Mouse (Mus musculus) embryo, embryonic 11.5 days (tissue): ENCODE measurements around the gene Slc17a9.
A peak's percentile ranks its signal among the peaks of the same experiment; 100 is the strongest.

Experiments
- DNase-seq: peaks from one replicate; pipeline ENCODE4 v3.0.0-alpha.2; 2012; ENCODE audit warnings: low read depth, low spot score

Slc17a9 gene

GRCm38 (mm10) chr2:180754976-180755688 is 30.1 kb downstream of the Slc17a9 start:
- no peak for DNase-seq

GRCm38 (mm10) chr2:180755896-180756295 is 30.8 kb downstream of the Slc17a9 start:
- peak; percentile 63 for DNase-seq

DNA sequence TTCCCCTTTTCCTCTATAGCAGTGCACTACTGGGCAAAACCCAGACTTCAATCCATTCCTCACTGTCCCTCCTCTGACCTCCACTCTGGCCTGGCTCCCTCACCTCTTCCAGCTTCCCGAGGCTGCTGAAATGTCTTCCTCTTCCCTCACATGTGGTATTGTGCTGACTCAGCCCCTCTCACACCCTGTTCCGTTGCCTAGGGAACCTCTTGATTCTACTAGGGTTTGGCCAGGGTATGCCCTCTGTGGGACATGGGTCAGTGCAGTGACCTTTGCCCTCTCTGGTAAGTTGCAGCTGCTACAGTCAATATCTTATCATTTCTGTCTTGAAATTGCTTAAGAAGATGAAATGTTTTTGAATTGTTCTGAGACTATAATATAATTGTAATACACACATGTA is 31.7 kb downstream of the Slc17a9 start:
- no peak for DNase-seq

GRCm38 (mm10) chr2:180758513-180759263 is 33.6 kb downstream of the Slc17a9 start:
- no peak for DNase-seq

- DNase-seq, result no peak
These were observed 39.9 kb downstream of the Slc17a9 start for GRCm38 (mm10) chr2:180764986-180765385.

DNA sequence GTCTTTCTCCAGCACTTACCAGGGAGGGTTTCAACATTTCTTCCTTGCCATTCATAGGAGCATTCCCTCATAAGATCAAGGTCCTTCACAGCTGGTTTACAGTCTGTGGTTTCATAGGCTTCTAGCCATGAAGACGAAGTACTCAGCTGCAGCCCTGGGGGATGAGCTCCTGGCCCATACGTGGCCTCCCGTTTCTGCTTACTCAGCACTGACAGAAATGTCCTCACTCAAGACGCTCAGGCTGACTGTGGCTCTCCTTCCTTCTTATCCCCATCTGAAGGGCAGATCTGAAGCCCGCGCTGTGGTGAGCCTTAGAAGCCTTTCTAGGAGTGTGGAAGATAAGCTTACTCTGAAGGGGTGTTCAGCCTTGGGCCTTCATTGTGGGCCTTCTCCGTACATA is 40.6 kb downstream of the Slc17a9 start:
- no peak for DNase-seq

DNA sequence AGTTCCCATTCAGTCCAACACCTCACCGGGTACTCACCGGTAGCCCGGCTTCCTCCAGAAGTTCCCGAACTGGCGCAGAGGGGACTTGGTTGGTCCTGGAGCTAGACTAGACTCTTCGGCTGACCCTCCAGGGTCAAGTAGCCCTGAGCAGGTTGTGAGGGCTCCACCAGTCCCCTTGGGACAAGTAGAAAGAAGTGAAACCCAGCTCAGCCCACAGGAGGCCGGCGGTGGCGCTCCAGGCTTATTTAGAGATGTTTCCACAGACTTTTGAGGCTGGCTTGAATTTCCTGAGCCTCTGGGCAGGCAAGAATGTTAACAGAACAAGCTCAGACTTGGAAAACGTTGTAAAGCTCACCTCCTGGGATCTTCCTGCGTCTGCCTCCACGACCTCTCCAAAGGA is 50.2 kb downstream of the Slc17a9 start:
- DNase-seq, result no peak

DNA sequence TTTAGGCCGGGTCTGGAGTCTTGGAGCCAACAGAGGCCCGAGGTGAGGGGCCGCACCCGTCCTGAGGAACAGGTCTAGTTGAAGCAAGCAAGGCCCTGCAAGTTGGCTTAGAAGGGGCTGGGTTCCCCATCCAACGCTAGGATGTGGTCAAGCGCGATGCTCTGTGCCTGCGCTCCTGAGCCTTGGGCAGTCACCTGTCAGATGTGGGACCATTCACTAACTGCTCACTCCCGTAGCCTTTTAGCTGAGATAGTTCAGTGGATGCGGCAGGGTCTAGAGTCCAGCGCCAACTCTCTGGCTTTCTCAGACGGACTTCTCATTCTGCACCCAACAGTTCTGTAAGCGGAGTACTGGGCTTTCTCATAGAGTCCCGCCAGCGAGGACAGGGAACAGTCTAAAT is 50.6 kb downstream of the Slc17a9 start:
- DNase-seq, result no peak

DNA sequence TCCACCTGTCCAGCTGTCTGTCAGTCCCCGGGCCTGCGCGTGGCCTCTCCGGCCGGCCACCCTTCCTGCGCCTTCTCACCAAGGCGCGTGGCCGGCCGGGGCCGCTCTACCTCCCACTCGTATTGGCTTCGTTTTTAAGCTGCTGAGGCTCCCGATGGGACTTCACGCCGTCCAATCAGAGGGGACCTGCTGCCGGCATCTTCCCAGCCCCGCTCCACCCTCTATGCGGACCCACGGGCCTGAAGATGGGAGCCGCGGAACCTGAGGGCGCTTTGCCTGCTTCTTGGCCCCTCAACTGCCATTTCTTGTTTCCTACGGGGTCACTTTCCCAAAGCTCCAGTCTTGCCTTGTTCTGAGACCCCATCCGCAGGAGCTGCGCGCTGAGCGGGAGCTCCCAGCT is 51.7 kb downstream of the Slc17a9 start, which contains the start of gene Bhlhe23:
Gene Bhlhe23, minus strand, starts transcription at position 108 of the 400 bp plus-strand sequence.
- DNase-seq, result no peak

DNA sequence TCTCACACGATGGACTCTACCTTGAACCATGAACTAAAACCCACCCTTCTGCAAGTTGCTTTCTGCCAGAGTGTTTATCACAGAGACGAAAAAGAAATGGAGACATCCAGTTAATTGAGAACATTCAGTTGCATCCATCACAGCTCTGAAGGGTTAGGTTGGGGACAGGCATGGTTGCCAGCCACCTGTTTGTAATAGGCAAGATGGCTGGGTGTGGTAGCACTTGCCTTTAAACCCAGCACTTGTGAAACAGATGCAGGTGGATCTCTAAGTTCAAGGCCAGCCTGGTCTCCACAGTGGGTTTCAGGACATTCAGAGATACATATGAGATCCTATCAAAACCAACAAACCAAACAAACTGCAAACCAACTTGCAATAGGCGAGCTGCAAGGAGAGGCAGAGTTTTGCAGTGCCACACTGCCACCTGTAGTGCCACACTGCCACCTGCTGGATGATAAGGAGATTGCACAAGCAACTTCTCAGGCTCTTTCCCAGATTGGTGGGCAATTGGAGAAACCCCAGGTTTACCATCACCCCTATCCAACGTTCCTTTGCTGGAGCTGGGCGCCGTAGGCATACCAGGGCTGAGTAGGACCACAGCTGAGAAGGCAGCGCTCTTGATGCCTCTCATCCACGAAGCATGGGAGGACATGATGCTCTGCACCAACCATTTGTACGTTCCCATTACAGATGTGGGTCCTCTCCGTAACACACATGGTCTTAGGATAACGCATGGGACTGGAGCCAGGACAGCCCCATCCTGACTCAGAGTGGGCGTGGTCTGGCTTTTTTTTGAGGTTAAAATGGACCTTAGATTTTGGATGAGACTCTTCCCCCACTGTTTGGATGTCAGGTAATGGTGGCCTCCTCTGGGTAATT is 54.4 kb downstream of the Slc17a9 start:
- peak; percentile 30 for DNase-seq

- no peak for DNase-seq
These were observed 55.2 kb downstream of the Slc17a9 start for GRCm38 (mm10) chr2:180780282-180780681.

GRCm38 (mm10) chr2:180786732-180787131 is 61.7 kb downstream of the Slc17a9 start:
- DNase-seq, result no peak

GRCm38 (mm10) chr2:180787566-180788232 is 62.6 kb downstream of the Slc17a9 start:
- no peak for DNase-seq

GRCm38 (mm10) chr2:180788386-180788785 is 63.3 kb downstream of the Slc17a9 start:
- DNase-seq, result no peak

DNA sequence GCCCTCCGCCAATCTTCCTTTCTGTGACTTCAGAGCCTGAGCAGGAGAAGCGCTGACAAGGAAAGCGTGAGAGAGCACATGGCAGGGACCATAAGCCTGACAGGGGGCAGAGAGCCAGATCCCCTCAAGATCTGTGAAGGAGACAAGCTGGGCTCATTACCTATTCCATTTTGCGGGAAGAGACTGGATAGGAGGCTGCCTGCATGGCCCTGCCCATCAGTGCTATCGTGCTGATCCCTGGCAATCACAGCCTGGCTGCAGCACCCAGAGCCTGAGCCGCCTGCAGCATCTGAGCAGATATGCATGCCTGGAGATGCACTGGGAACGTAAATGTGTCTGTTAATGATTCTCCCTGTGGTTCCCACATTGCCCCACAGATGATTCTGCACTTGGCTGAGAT is 63.8 kb downstream of the Slc17a9 start:
- DNase-seq, result no peak

GRCm38 (mm10) chr2:180791674-180792073 is 66.6 kb downstream of the Slc17a9 start:
- DNase-seq, result peak; percentile 29
